Mouse (Mus musculus) midbrain, embryonic 14.5 days (tissue): ENCODE measurements around the gene Loxl1. TPM values are rescaled to one million over a fixed set of nuclear protein-coding genes. Genes with fewer than 3 reads are reported as not detected.

Source experiments
- ATAC-seq: fragments of 200-750 bp; cut with Nextera tagmentation; 2 replicates; pipeline ENCODE4 v1.8.0; 2017; ENCODE audit warnings: moderate number of reproducible peaks, moderate library complexity; ENCODE audit not compliant: low FRiP score, low TSS enrichment
- DNase-seq: peaks from one replicate; pipeline ENCODE4 v3.0.0-alpha.2; 2015
- H3K27ac ChIP-seq: fragments of 300-500 bp; sonication (generic); replicated peaks from 2 replicates; pipeline ENCODE4 v1.5.1; 2014; ENCODE audit warnings: mild to moderate bottlenecking, low read depth, low read length, moderate library complexity
- H3K27me3 ChIP-seq: fragments of 300-500 bp; sonication (generic); 2 replicates; pipeline ENCODE4 v1.6.1; 2014; ENCODE audit warnings: low read length, control low read depth, mixed read lengths; ENCODE audit not compliant: control insufficient read depth, insufficient read depth
- H3K36me3 ChIP-seq: fragments of 300-500 bp; sonication (generic); 2 replicates; pipeline ENCODE4 v1.6.1; 2014; ENCODE audit warnings: low read length, control low read depth; ENCODE audit not compliant: control insufficient read depth, insufficient read depth
- H3K4me1 ChIP-seq: fragments of 300-500 bp; sonication (generic); 2 replicates; pipeline ENCODE4 v1.6.1; 2014; ENCODE audit warnings: mild to moderate bottlenecking, antibody characterized with exemption, low read length, control low read depth; ENCODE audit not compliant: control insufficient read depth, insufficient read depth
- H3K4me2 ChIP-seq: fragments of 300-500 bp; sonication (generic); 2 replicates; pipeline ENCODE4 v1.6.1; 2014; ENCODE audit warnings: mild to moderate bottlenecking, low read length, moderate library complexity
- H3K4me3 ChIP-seq: fragments of 300-500 bp; sonication (generic); replicated peaks from 2 replicates; pipeline ENCODE4 v1.5.1; 2014; ENCODE audit warnings: low read depth, low read length
- H3K9ac ChIP-seq: fragments of 300-500 bp; sonication (generic); replicated peaks from 2 replicates; pipeline ENCODE4 v1.6.1; 2014; ENCODE audit warnings: mild to moderate bottlenecking, low read length, moderate library complexity
- H3K9me3 ChIP-seq: fragments of 300-500 bp; sonication (generic); 2 replicates; pipeline ENCODE4 v1.6.1; 2016; ENCODE audit warnings: low read length, control low read depth, mixed read lengths; ENCODE audit not compliant: control insufficient read depth
- WGBS: fragments of 180-500 bp; shearing (Covaris S2); extraction: QIAGEN DNeasy Blood & Tissue Kit; methylation state at CpG from one replicate; pipeline ENCODE4 v1.1.7; 2014; 5-methylcytosine and 5-hydroxymethylcytosine counted together
- polyA plus RNA-seq: library from polyadenylated mRNA; unstranded; fragments of >200 nt; fragmentation: Nextera tagmentation; extraction: Ambion mirVana; gene quantifications from 2 replicates; pipeline ENCODE4 v1.2.1, GENCODE M21; 2014

The Loxl1 gene
- polyA plus RNA-seq, 1 experiment from 2014 or later, result 5.6 TPM

GRCm38 (mm10) chr9:58316784-58317183 is 3.8 kb upstream of the Loxl1 start:
- H3K36me3 ChIP-seq, result no peaks in the 10 kb centered on the region
- H3K4me1 ChIP-seq, result peaks cover 21% of the 10 kb centered on the region
- no peaks in the 10 kb centered on the region for H3K9me3 ChIP-seq
- H3K4me3 ChIP-seq, result no peak overlapping the region
- no peak for ATAC-seq
- no peak overlapping the region for H3K4me2 ChIP-seq
- no peak overlapping the region for H3K9ac ChIP-seq
- H3K27me3 ChIP-seq, result peaks cover 14% of the 10 kb centered on the region
- H3K27ac ChIP-seq, result no peak overlapping the region
- 75% methylated on average over 7 of the region's 7 CpGs for WGBS
- no peak for DNase-seq

GRCm38 (mm10) chr9:58315850-58316249 is 2.9 kb upstream of the Loxl1 start:
- H3K27me3 ChIP-seq, result peaks cover 20% of the 10 kb centered on the region
- no peaks in the 10 kb centered on the region for H3K9me3 ChIP-seq
- H3K36me3 ChIP-seq, result no peaks in the 10 kb centered on the region
- H3K4me2 ChIP-seq, result no peak overlapping the region
- DNase-seq, result no peak
- peaks cover 21% of the 10 kb centered on the region for H3K4me1 ChIP-seq
- no peak overlapping the region for H3K4me3 ChIP-seq
- H3K9ac ChIP-seq, result no peak overlapping the region
- no peak for ATAC-seq
- H3K27ac ChIP-seq, result no peak overlapping the region
- 89% methylated on average over 2 of the region's 2 CpGs for WGBS

GRCm38 (mm10) chr9:58314682-58315360 is 1.8 kb upstream of the Loxl1 start:
- 0 out of 2 replicates have a peak overlapping the region, but pooled peaks have one; percentile 1 for H3K27ac ChIP-seq
- H3K4me1 ChIP-seq, result peaks cover 21% of the 10 kb centered on the region
- H3K4me3 ChIP-seq, result no peak overlapping the region
- no peak overlapping the region for H3K4me2 ChIP-seq
- ATAC-seq (no peak), DNase-seq (peak; percentile 40)
- H3K9ac ChIP-seq, result no peak overlapping the region
- 45% methylated on average over 5 of the region's 5 CpGs for WGBS
- H3K9me3 ChIP-seq, result no peaks in the 10 kb centered on the region
- H3K36me3 ChIP-seq, result no peaks in the 10 kb centered on the region
- H3K27me3 ChIP-seq, result peaks cover 20% of the 10 kb centered on the region

GRCm38 (mm10) chr9:58312196-58312943 is 616 bp downstream of the Loxl1 start:
- ATAC-seq (no peak), DNase-seq (peak; percentile 53)
- H3K9me3 ChIP-seq, result no peaks in the 10 kb centered on the region
- peaks cover 21% of the 10 kb centered on the region for H3K4me1 ChIP-seq
- peak overlapping the region; percentile 34 for H3K4me3 ChIP-seq
- 1% methylated on average over 72 of the region's 72 CpGs for WGBS
- peaks cover 20% of the 10 kb centered on the region for H3K27me3 ChIP-seq
- 0 out of 2 replicates have a peak overlapping the region, but pooled peaks have one; percentile 41 for H3K27ac ChIP-seq
- H3K4me2 ChIP-seq, result peak overlapping the region; percentile 57
- H3K36me3 ChIP-seq, result no peaks in the 10 kb centered on the region
- H3K9ac ChIP-seq, result peak overlapping the region; percentile 37; the same call in 1 of the 2 replicates

GRCm38 (mm10) chr9:58311191-58311910 is 1.6 kb downstream of the Loxl1 start:
- peak overlapping the region; percentile 57; the same call in 1 of the 2 replicates for H3K4me2 ChIP-seq
- no peaks in the 10 kb centered on the region for H3K36me3 ChIP-seq
- H3K9me3 ChIP-seq, result no peaks in the 10 kb centered on the region
- DNase-seq (no peak), ATAC-seq (no peak)
- H3K9ac ChIP-seq, result no peak overlapping the region
- WGBS, result 54% methylated on average over 33 of the region's 33 CpGs
- H3K27ac ChIP-seq, result no peak overlapping the region
- H3K27me3 ChIP-seq, result peaks cover 20% of the 10 kb centered on the region
- peaks cover 21% of the 10 kb centered on the region for H3K4me1 ChIP-seq
- H3K4me3 ChIP-seq, result peak overlapping the region; percentile 34

GRCm38 (mm10) chr9:58310043-58310660 is 2.8 kb downstream of the Loxl1 start:
- Histone ChIP-seq H3K4me2 (no peak overlapping the region), H3K36me3 (no peaks in the 10 kb centered on the region), H3K27me3 (peaks cover 20% of the 10 kb centered on the region), H3K9ac (no peak overlapping the region), H3K4me1 (peaks cover 15% of the 10 kb centered on the region), H3K4me3 (no peak overlapping the region), H3K27ac (no peak overlapping the region), H3K9me3 (no peaks in the 10 kb centered on the region)
- 86% methylated on average over 14 of the region's 14 CpGs for WGBS
- DNase-seq (no peak), ATAC-seq (no peak)

- Histone ChIP-seq H3K4me1 (peaks cover 16% of the 10 kb centered on the region), H3K27me3 (peaks cover 20% of the 10 kb centered on the region), H3K36me3 (no peaks in the 10 kb centered on the region), H3K9ac (no peak overlapping the region), H3K27ac (no peak overlapping the region), H3K4me3 (no peak overlapping the region), H3K9me3 (no peaks in the 10 kb centered on the region), H3K4me2 (no peak overlapping the region)
- 24% methylated on average over 6 of the region's 6 CpGs for WGBS
- DNase-seq (no peak), ATAC-seq (no peak)
Observed at GRCm38 (mm10) chr9:58308395-58308794, 4.6 kb downstream of the Loxl1 start.

- WGBS, result 40% methylated on average over 6 of the region's 6 CpGs
- H3K9ac ChIP-seq, result no peak overlapping the region
Observed at GRCm38 (mm10) chr9:58305686-58306085, 7.3 kb downstream of the Loxl1 start.

More at GRCm38 (mm10) chr9:58305686-58306085, 7.3 kb downstream of the Loxl1 start:
- Histone ChIP-seq H3K27ac (no peak overlapping the region), H3K9me3 (no peaks in the 10 kb centered on the region), H3K27me3 (no peaks in the 10 kb centered on the region), H3K4me3 (no peak overlapping the region), H3K36me3 (no peaks in the 10 kb centered on the region), H3K4me1 (peaks cover 5% of the 10 kb centered on the region; the same call in 1 of the 2 replicates), H3K4me2 (no peak overlapping the region)
- DNase-seq (no peak), ATAC-seq (no peak)
